Mouse (Mus musculus): ENCODE data around the gene Arid1a.

GRCm38 (mm10) chr4:133680206-133680786, 76.3 kb downstream of the Arid1a start:
- TF ChIP-seq GATA1 (IDR thresholded peaks at IDR 0.05; ENCODE audit: borderline replicate concordance, low read length) (no peak), FLI1 (IDR thresholded peaks at IDR 0.05; ENCODE audit: low read length) (no peak)

Data from megakaryocyte, embryonic 14.5 days (primary cell).